Mouse (Mus musculus) liver, embryonic 18 days (tissue): Measurements from ENCODE around the gene Olfr1179. TPM values are rescaled to one million over a fixed set of nuclear protein-coding genes. Genes with fewer than 3 reads are reported as not detected.

ENCODE experiments used
- polyA plus RNA-seq: library from polyadenylated mRNA; depleted of rRNA; stranded (reverse); fragments of >200 nt; gene quantifications from 2 replicates; pipeline ENCODE4 v1.2.3, GENCODE M21; 2012; rRNA removed

Olfr1179 gene
- not detected in 2 replicates for polyA plus RNA-seq

DNA sequence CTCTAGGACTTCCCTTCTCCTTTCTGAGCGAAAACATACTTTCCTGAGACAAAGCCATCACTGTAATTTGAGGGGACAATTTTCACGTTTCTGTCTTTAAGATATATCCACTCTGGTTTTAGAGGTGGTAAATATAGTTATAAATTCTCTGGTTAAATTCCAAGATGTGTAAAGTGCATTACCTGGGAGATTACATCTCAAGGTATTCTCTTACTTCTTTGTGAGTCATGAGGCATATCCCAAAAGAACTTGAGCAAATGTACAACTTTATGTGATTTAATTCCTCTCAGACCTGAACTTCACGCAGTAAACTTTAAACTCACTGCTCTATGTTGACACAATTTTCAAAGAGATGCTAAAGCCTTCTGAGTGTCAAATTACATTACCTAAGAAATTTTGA, at the start of gene Olfr1179:
Olfr1179 (minus strand) TSS at position 101 of the 400 bp plus-strand sequence.

DNA sequence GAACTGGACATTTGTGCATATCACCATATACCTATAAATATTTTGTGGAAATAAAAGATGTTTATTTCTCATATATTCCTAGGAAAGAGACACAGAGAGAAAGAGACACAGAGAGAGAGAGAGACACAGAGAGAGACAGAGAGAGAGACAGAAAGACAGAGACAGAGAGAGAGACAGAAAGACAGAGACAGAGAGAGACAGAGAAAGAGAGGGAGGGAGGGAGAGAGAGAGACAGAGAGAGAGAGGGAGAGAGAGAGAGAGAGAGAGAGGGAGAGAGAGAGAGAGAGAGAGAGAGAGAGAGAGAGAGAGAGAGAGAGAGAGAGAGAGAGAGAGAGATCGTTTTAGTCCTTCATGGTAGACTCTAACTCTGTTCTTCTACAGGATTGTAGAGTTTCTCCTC, 48.3 kb upstream of the Olfr1179 start, which contains the start of gene Olfr1183:
Olfr1183 (plus strand) TSS at position 301 of the 400 bp plus-strand sequence.

DNA sequence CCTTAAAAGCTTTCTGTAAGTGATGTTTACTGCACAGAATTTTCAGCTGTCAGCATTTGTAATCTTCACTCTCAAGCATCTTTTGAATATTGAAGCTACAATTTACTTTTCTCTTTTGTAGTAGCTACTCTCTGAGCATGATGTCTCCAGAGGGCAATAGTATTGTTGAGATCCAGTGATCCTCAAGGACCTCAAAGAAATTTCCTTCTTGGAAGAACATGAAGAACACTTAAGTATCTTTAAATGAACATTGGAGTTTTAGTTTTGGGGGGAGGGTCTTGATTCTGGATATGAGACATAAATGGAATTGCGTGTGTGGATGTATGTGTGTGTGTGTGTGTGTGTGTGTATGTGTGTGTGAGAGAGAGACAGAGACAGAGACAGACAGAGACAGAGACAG, 42.8 kb upstream of the Olfr1179 start, which contains the start of gene Gm13757:
Gm13757 (minus strand) TSS at position 101 of the 400 bp plus-strand sequence.

DNA sequence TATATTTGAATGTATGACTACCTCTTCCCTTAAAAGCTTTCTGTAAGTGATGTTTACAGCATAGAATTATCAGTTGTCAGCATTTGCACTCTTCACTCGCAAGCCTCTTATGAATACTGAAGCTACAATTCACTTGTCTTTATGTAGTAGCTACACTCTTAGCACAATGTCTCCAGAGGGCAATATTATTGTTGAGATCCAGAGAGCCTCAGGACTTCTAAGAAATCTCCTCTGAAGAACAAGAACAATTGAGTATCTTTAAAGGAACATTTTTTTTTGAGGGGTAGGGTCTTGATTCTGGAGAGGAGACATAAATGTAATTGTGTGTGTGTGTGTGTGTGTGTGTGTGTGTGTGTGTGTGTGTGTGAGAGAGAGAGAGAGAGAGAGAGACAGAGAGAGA, 19.8 kb upstream of the Olfr1179 start, which contains the start of gene Olfr1181:
Olfr1181 (minus strand) TSS at position 101 of the 400 bp plus-strand sequence.

DNA sequence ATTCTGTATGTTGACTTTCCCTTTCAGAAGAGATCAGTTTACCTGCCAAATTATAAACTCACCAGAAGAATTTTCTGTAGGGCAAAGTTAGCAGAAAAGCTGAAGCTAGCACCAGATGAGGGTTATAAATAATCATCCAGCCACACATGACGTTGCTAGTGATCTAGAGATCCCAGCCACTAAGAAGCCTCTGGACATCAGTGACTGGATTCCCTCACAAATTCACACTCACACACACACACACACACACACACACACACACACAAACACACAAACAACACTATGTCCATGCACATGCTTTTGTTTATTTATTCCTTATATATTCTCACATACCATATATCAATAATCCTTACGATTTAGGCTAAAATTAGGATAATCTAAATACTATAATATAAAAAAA, 12.8 kb upstream of the Olfr1179 start, which contains the start of gene Olfr1180:
Olfr1180 (minus strand) TSS at position 101 of the 400 bp plus-strand sequence.

DNA sequence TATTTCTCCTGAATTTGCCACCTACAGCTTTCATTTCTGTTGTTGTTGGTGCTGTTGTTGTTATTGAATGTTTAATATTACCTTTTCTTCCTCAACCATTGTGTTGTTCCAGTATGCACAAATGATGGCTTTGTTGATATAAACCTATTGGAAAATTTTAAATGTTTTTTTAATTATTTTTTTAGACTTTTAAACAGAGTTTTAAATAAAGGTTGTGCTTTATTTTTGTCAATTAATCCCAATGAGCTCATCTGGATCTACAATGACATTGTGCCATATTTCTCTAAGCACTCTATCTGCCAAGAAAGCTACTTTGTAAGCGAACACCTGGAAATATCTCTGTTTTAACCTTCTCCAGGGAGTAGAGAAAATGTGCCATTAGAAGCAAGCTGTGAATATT, 19.5 kb downstream of the Olfr1179 start, which contains the start of gene Olfr1178:
Olfr1178 (plus strand) TSS at position 301 of the 400 bp plus-strand sequence.

Other genes starting within 250 kb of the Olfr1179 start
- gene Olfr1168, start 224.6 kb downstream of the Olfr1179 start, polyA plus RNA-seq: not detected in 2 replicates
- gene Olfr1170, start 178.1 kb downstream of the Olfr1179 start, polyA plus RNA-seq: not detected in 2 replicates
- gene Olfr1173, start 126.6 kb downstream of the Olfr1179 start, polyA plus RNA-seq: not detected in 2 replicates
- gene Olfr1174-ps, start 91.3 kb downstream of the Olfr1179 start, polyA plus RNA-seq: not detected in 2 replicates
- not detected in 2 replicates for gene Olfr1175-ps, start 79.2 kb downstream of the Olfr1179 start, polyA plus RNA-seq
- not detected in 2 replicates for gene Olfr1176, start 69.7 kb downstream of the Olfr1179 start, polyA plus RNA-seq
- not detected in 2 replicates for gene Olfr1177-ps, start 60.0 kb downstream of the Olfr1179 start, polyA plus RNA-seq
- not detected in 2 replicates for gene Olfr1178, start 19.4 kb downstream of the Olfr1179 start, polyA plus RNA-seq
- not detected in 2 replicates for gene Olfr1180, start 12.7 kb upstream of the Olfr1179 start, polyA plus RNA-seq
- gene Olfr1181, start 19.7 kb upstream of the Olfr1179 start, polyA plus RNA-seq: not detected in 2 replicates
- gene Gm13757, start 42.7 kb upstream of the Olfr1179 start, polyA plus RNA-seq: not detected in 2 replicates
- not detected in 2 replicates for gene Olfr1183, start 48.4 kb upstream of the Olfr1179 start, polyA plus RNA-seq
- not detected in 2 replicates for gene Olfr1184, start 77.1 kb upstream of the Olfr1179 start, polyA plus RNA-seq
- gene Olfr1185-ps1, start 86.9 kb upstream of the Olfr1179 start, polyA plus RNA-seq: not detected in 2 replicates
- not detected in 2 replicates for gene Olfr1186, start 112.1 kb upstream of the Olfr1179 start, polyA plus RNA-seq
- not detected in 2 replicates for gene Olfr1188, start 150.5 kb upstream of the Olfr1179 start, polyA plus RNA-seq
- not detected in 2 replicates for gene Olfr1189, start 180.0 kb upstream of the Olfr1179 start, polyA plus RNA-seq
- not detected in 2 replicates for gene Olfr1191-ps1, start 234.1 kb upstream of the Olfr1179 start, polyA plus RNA-seq
- not detected in 2 replicates for gene Olfr1192-ps1, start 242.1 kb upstream of the Olfr1179 start, polyA plus RNA-seq